Mouse (Mus musculus): ENCODE measurements around the gene Gpr4. TPM values are rescaled to one million over a fixed set of nuclear protein-coding genes. Genes with fewer than 3 reads are reported as not detected.
A peak's percentile ranks its signal among the peaks of the same experiment; 100 is the strongest.

Gpr4 gene
- total and polyA plus RNA-seq, 3 experiments: 0.15 to 0.19 TPM; not detected in 1

- no peaks in the 10 kb centered on the region for H3K27me3 ChIP-seq (ENCODE audit: control insufficient read depth in 1 of 2, insufficient read depth in 2 of 2, low read length in 2 of 2)
- DNase-seq (ENCODE audit: low read depth, low spot score): no peak
- H3K4me1 ChIP-seq (ENCODE audit: control insufficient read depth in 1 of 2, insufficient read depth in 2 of 2, low read length in 2 of 2): peaks cover 7 to 8% of the 10 kb centered on the region in 2 experiments
- no peak overlapping the region for H3K27ac ChIP-seq (ENCODE audit: control insufficient read depth, low read depth, low read length)
- H3K4me3 ChIP-seq (ENCODE audit: control insufficient read depth in 1 of 2, insufficient read depth in 1 of 2, low read depth in 2 of 2, low read length in 2 of 2): no peak overlapping the region
- H3K9ac ChIP-seq (ENCODE audit: control insufficient read depth, low read depth, low read length, poor library complexity, severe bottlenecking): no peak overlapping the region
- H3K36me3 ChIP-seq (ENCODE audit: control insufficient read depth in 1 of 2, insufficient read depth in 2 of 2, low read length in 2 of 2): peaks cover 0 to 3% of the 10 kb centered on the region in 2 experiments; a peak in 3 of 4 replicates
- H3K9me3 ChIP-seq (replicated peaks; ENCODE audit: insufficient read depth, low read length): no peaks in the 10 kb centered on the region
- TF ChIP-seq USF1 (IDR thresholded peaks at IDR 0.05; ENCODE audit: low read depth, low read length) (no peak), GATA1 (IDR thresholded peaks at IDR 0.05; ENCODE audit: low read depth, low read length) (no peak), MYB (IDR thresholded peaks at IDR 0.05; ENCODE audit: low read depth, low read length) (no peak), TAL1 (IDR thresholded peaks at IDR 0.05; ENCODE audit: low read length) (no peak), CTCF (IDR thresholded peaks at IDR 0.05 in 2 of 3, conservative IDR thresholded peaks at IDR 0.05 in 1 of 3; ENCODE audit: control insufficient read depth in 1 of 3, insufficient read depth in 1 of 3, low read depth in 2 of 3, low read length in 3 of 3, poor library complexity in 1 of 3, severe bottlenecking in 1 of 3) (no peak), EP300 (IDR thresholded peaks at IDR 0.05; ENCODE audit: low read depth in 1 of 2, low read length in 2 of 2) (no peak), KAT2A (conservative IDR thresholded peaks at IDR 0.05; ENCODE audit: low read depth, low read length) (no peak), ZC3H11A (IDR thresholded peaks at IDR 0.05; ENCODE audit: low read depth, low read length) (no peak), POLR2AphosphoS2 (IDR thresholded peaks at IDR 0.05; ENCODE audit: low read length) (no peak), NELFE (IDR thresholded peaks at IDR 0.05; ENCODE audit: low read depth, low read length) (no peak), MAFK (IDR thresholded peaks at IDR 0.05; ENCODE audit: borderline replicate concordance, low read depth, low read length) (no peak), CHD2 (IDR thresholded peaks at IDR 0.05; ENCODE audit: low read length) (no peak)
- peaks cover 55% of the 10 kb centered on the region for H3K79me2 ChIP-seq (ENCODE audit: control insufficient read depth, insufficient read depth, low read length, poor library complexity)
Observed at GRCm38 (mm10) chr7:19230899-19231298, 18.6 kb downstream of the Gpr4 start.

- no peak for DNase-seq (ENCODE audit: low read depth, low spot score)
- H3K9ac ChIP-seq (ENCODE audit: control insufficient read depth, low read depth, low read length, poor library complexity, severe bottlenecking): no peak overlapping the region
Observed at GRCm38 (mm10) chr7:19231849-19232248, 19.5 kb downstream of the Gpr4 start.

GRCm38 (mm10) chr7:19234652-19235051, 22.3 kb downstream of the Gpr4 start:
- DNase-seq (ENCODE audit: low read depth, low spot score): no peak
- H3K4me1 ChIP-seq (ENCODE audit: control insufficient read depth in 1 of 2, insufficient read depth in 2 of 2, low read length in 2 of 2): peaks cover 1 to 12% of the 10 kb centered on the region in 2 experiments
- H3K9me3 ChIP-seq (replicated peaks; ENCODE audit: insufficient read depth, low read length): no peaks in the 10 kb centered on the region
- TF ChIP-seq MXI1 (IDR thresholded peaks at IDR 0.05; ENCODE audit: low read depth, low read length) (0 out of 2 replicates have a peak, but pooled peaks have one; percentile 9), USF2 (IDR thresholded peaks at IDR 0.05; ENCODE audit: borderline replicate concordance in 1 of 2, insufficient read depth in 1 of 2, low read depth in 1 of 2, low read length in 2 of 2) (no peak)
- H3K27ac ChIP-seq (ENCODE audit: control insufficient read depth, low read depth, low read length): no peak overlapping the region
- H3K9ac ChIP-seq (ENCODE audit: control insufficient read depth, low read depth, low read length, poor library complexity, severe bottlenecking): no peak overlapping the region
- peaks cover 0 to 5% of the 10 kb centered on the region in 2 experiments; a peak in 3 of 4 replicates for H3K36me3 ChIP-seq (ENCODE audit: control insufficient read depth in 1 of 2, insufficient read depth in 2 of 2, low read length in 2 of 2)
- no peaks in the 10 kb centered on the region for H3K27me3 ChIP-seq (ENCODE audit: control insufficient read depth in 1 of 2, insufficient read depth in 2 of 2, low read length in 2 of 2)
- no peak overlapping the region for H3K4me3 ChIP-seq (ENCODE audit: control insufficient read depth in 1 of 2, insufficient read depth in 1 of 2, low read depth in 2 of 2, low read length in 2 of 2)
- H3K79me2 ChIP-seq (ENCODE audit: control insufficient read depth, insufficient read depth, low read length, poor library complexity): peaks cover 43% of the 10 kb centered on the region

More at GRCm38 (mm10) chr7:19231849-19232248, 19.5 kb downstream of the Gpr4 start:
- Histone ChIP-seq H3K27me3 (ENCODE audit: control insufficient read depth in 1 of 2, insufficient read depth in 2 of 2, low read length in 2 of 2) (no peaks in the 10 kb centered on the region), H3K36me3 (ENCODE audit: control insufficient read depth in 1 of 2, insufficient read depth in 2 of 2, low read length in 2 of 2) (peaks cover 0 to 3% of the 10 kb centered on the region in 2 experiments; a peak in 3 of 4 replicates), H3K4me3 (ENCODE audit: control insufficient read depth in 1 of 2, insufficient read depth in 1 of 2, low read depth in 2 of 2, low read length in 2 of 2) (no peak overlapping the region), H3K27ac (ENCODE audit: control insufficient read depth, low read depth, low read length) (no peak overlapping the region), H3K4me1 (ENCODE audit: control insufficient read depth in 1 of 2, insufficient read depth in 2 of 2, low read length in 2 of 2) (peaks cover 5 to 8% of the 10 kb centered on the region in 2 experiments), H3K9me3 (replicated peaks; ENCODE audit: insufficient read depth, low read length) (no peaks in the 10 kb centered on the region), H3K79me2 (ENCODE audit: control insufficient read depth, insufficient read depth, low read length, poor library complexity) (peaks cover 58% of the 10 kb centered on the region)
- no peak for TF ChIP-seq CHD1 (IDR thresholded peaks at IDR 0.05; ENCODE audit: low read depth, low read length)
- no peak for TF ChIP-seq NRF1 (IDR thresholded peaks at IDR 0.05; ENCODE audit: insufficient read depth, low read depth, low read length, poor library complexity, severe bottlenecking)
- TF ChIP-seq CHD2 (IDR thresholded peaks at IDR 0.05; ENCODE audit: low read length): no peak
- no peak for TF ChIP-seq MEF2A (IDR thresholded peaks at IDR 0.05; ENCODE audit: extremely low read depth, insufficient replicate concordance, low read depth, low read length, poor library complexity, severe bottlenecking)
- no peak for TF ChIP-seq SMC3 (IDR thresholded peaks at IDR 0.05; ENCODE audit: low read depth, low read length)
- no peak for TF ChIP-seq JUND (IDR thresholded peaks at IDR 0.05; ENCODE audit: low read depth, low read length)
